Comparison of ENCODE assay signal across 8 mouse cellular contexts in genomic region chr12:112800476-112800875, GRCm38 (mm10). TPM values are rescaled to one million over a fixed set of nuclear protein-coding genes. Genes with fewer than 3 reads are reported as not detected.
DNase-seq lines count a peak whose midpoint lies in the region; ATAC-seq and TF ChIP-seq lines count a peak whose summit lies in the region.
"Had no signal": no experiment of that assay in that cellular context is flagged by ENCODE, and none has a peak within 500 bp of the region (broad histone marks: within the 10 kb centered on the region; RNA-seq: fewer than 3 reads in every experiment).

No protein-coding gene starts in this region.

- H3ac ChIP-seq in C2C12 (ENCODE audit: control insufficient read depth, insufficient read length, low read depth): no peak overlapping the region

- H3K79me2 ChIP-seq in C2C12 (ENCODE audit: control insufficient read depth, insufficient read depth): peaks cover 25% of the 10 kb centered on the region

- H3K4me1 ChIP-seq in G1E (ENCODE audit: insufficient read depth, low read depth, low read length): peaks cover 29% of the 10 kb centered on the region
- H3K4me1 ChIP-seq in kidney, postnatal 0 days (replicated peaks; ENCODE audit: insufficient read depth, low read length): peaks cover 8% of the 10 kb centered on the region; the same call in 1 of the 2 replicates
- H3K4me1 ChIP-seq in lung, postnatal 0 days (ENCODE audit: insufficient read depth, low read depth, low read length): peaks cover 28% of the 10 kb centered on the region; the same call in 1 of the 2 replicates

- H3K4me2 ChIP-seq in kidney, postnatal 0 days (ENCODE audit: low read length): no peak overlapping the region
- no peak overlapping the region for H3K4me2 ChIP-seq in lung, postnatal 0 days (replicated peaks; ENCODE audit: low read depth, low read length)
- H3K4me2 ChIP-seq: heart, embryonic 15.5 days had no signal

- H3K27ac ChIP-seq in kidney, postnatal 0 days: no peak overlapping the region
- no peak overlapping the region for H3K27ac ChIP-seq in lung, postnatal 0 days (ENCODE audit: low read length)
- H3K27ac ChIP-seq: heart, embryonic 15.5 days had no signal

- H3K27me3 ChIP-seq in C2C12 (ENCODE audit: control insufficient read depth, insufficient read depth, insufficient read length) (no peaks in the 10 kb centered on the region), G1E (ENCODE audit: insufficient read depth, low read length) (peaks cover 77% of the 10 kb centered on the region)
- H3K27me3 ChIP-seq in kidney, postnatal 0 days (ENCODE audit: insufficient read depth, low read length): no peaks in the 10 kb centered on the region
- H3K27me3 ChIP-seq in lung, postnatal 0 days (replicated peaks; ENCODE audit: insufficient read depth, low read length): peaks cover 15% of the 10 kb centered on the region; the same call in 1 of the 2 replicates

- peak; percentile 72 for DNase-seq in G1E (ENCODE audit: low spot score)
- peak; percentile 72 for DNase-seq in cerebellum, adult 8-10 months
- peak; percentile 69 for DNase-seq in gastrocnemius, adult 18-20 months (ENCODE audit: low spot score)
- DNase-seq in kidney, postnatal 0 days (ENCODE audit: low spot score): peak; percentile 70
- DNase-seq in lung, postnatal 0 days (ENCODE audit: low spot score): peak; percentile 70
- peak; percentile 88 for DNase-seq in retina, postnatal 1 day

- no peak overlapping the region for H3K9ac ChIP-seq in kidney, postnatal 0 days (ENCODE audit: low read depth, low read length)
- H3K9ac ChIP-seq in lung, postnatal 0 days (replicated peaks; ENCODE audit: low read depth): no peak overlapping the region
- H3K9ac ChIP-seq: heart, embryonic 15.5 days had no signal

- peak; percentile 54; the same call in 1 of the 2 replicates for ATAC-seq in G1E (ENCODE audit: extremely low read depth, insufficient number of reproducible peaks, low FRiP score, poor library complexity, severe bottlenecking)
- ATAC-seq in kidney, postnatal 0 days (replicated peaks; ENCODE audit: low FRiP score, low read depth): peak; percentile 61
- peak; percentile 16; the same call in 1 of the 2 replicates for ATAC-seq in lung, postnatal 0 days

- no peaks in the 10 kb centered on the region for H3K79me3 ChIP-seq in C2C12 (ENCODE audit: low read depth)

- H3K36me3 ChIP-seq in C2C12 (ENCODE audit: control insufficient read depth, insufficient read depth) (no peaks in the 10 kb centered on the region), G1E (replicated peaks) (no peaks in the 10 kb centered on the region)
- no peaks in the 10 kb centered on the region for H3K36me3 ChIP-seq in kidney, postnatal 0 days (ENCODE audit: insufficient read depth, low read length)
- no peaks in the 10 kb centered on the region for H3K36me3 ChIP-seq in lung, postnatal 0 days (ENCODE audit: insufficient read depth, low read length)
- H3K36me3 ChIP-seq: heart, embryonic 15.5 days had no signal

- H3K9me3 ChIP-seq in G1E (replicated peaks): no peaks in the 10 kb centered on the region
- H3K9me3 ChIP-seq in kidney, postnatal 0 days (replicated peaks; ENCODE audit: low read length): no peaks in the 10 kb centered on the region
- H3K9me3 ChIP-seq in lung, postnatal 0 days (ENCODE audit: low read length): no peaks in the 10 kb centered on the region
- H3K9me3 ChIP-seq: heart, embryonic 15.5 days had no signal

- no peak overlapping the region for H3K4me3 ChIP-seq in C2C12 (ENCODE audit: insufficient read depth, poor library complexity, severe bottlenecking)
- no peak overlapping the region for H3K4me3 ChIP-seq in G1E (ENCODE audit: low read depth, low read length)
- H3K4me3 ChIP-seq in kidney, postnatal 0 days (replicated peaks; ENCODE audit: low read depth, low read length): no peak overlapping the region
- H3K4me3 ChIP-seq in lung, postnatal 0 days (ENCODE audit: low read depth, low read length): no peak overlapping the region
- H3K4me3 ChIP-seq: heart, embryonic 15.5 days had no signal

- TF ChIP-seq CTCF in C2C12 (IDR thresholded peaks at IDR 0.05; ENCODE audit: control insufficient read depth, insufficient read depth, insufficient read length) (peak; percentile 41), G1E (IDR thresholded peaks at IDR 0.05; ENCODE audit: low read depth, low read length) (peak; percentile 73)
- TF ChIP-seq CTCF in kidney, postnatal 0 days (IDR thresholded peaks at IDR 0.05; ENCODE audit: low read depth): peak; percentile 89
- TF ChIP-seq CTCF in lung, postnatal 0 days (IDR thresholded peaks at IDR 0.05): peak; percentile 89

- WGBS in kidney, postnatal 0 days: 12% methylated on average over 4 of the region's 4 CpGs
- 4% methylated on average over 4 of the region's 4 CpGs for WGBS in lung, postnatal 0 days

- no peak for TF ChIP-seq EP300 in lung, postnatal 0 days (IDR thresholded peaks at IDR 0.05)

TF ChIP-seq in C2C12, 6 proteins besides CTCF, POLR2A, EP300 and RAD21:
- TF ChIP-seq MYOG (IDR thresholded peaks at IDR 0.05; ENCODE audit: control insufficient read depth, extremely low read depth, insufficient read length): no peak
- TF ChIP-seq USF1 (IDR thresholded peaks at IDR 0.05; ENCODE audit: low read depth): no peak
- no peak for TF ChIP-seq CEBPB (IDR thresholded peaks at IDR 0.05; ENCODE audit: low read depth)
- no peak for TF ChIP-seq FOSL1 (IDR thresholded peaks at IDR 0.05; ENCODE audit: insufficient read depth, low read length, poor library complexity, severe bottlenecking)
- no peak for TF ChIP-seq MAX (IDR thresholded peaks at IDR 0.05)
- TF ChIP-seq MYOD1 (IDR thresholded peaks at IDR 0.05; ENCODE audit: control insufficient read depth, insufficient read length, low read depth): no peak

RNA-seq across cellular contexts. Expression of gene Ahnak2, which starts 2.0 kb away (rescaled TPM):
- polyA plus RNA-seq in C2C12 (2012; fragmentation: generic; extraction: Trizol) (15.8 TPM), G1E (2012) (0.02 TPM in 2 replicates)
- total RNA-seq in G1E (2014; fragmentation: Nextera tagmentation) (not detected in 2 replicates), G1E (2017) (0.17 and 0.22 TPM in 2 replicates)
- 1 to 10 TPM; 7.2 to 7.8 TPM for total RNA-seq in gastrocnemius, adult 18-20 months (2021)
- 0.22 and 0.50 TPM in 2 replicates for polyA plus RNA-seq in kidney, postnatal 0 days (2015; fragmentation: Nextera tagmentation; extraction: Ambion mirVana)
- 4.8 and 4.9 TPM in 2 replicates for polyA plus RNA-seq in lung, postnatal 0 days (2015; fragmentation: Nextera tagmentation; extraction: Ambion mirVana)

RNA-seq across cellular contexts. Expression of gene Clba1, which starts 8.3 kb away (rescaled TPM):
- polyA plus RNA-seq in C2C12 (2012; fragmentation: generic; extraction: Trizol) (25.2 TPM), G1E (2012) (5.3 and 7.5 TPM in 2 replicates)
- total RNA-seq in G1E (2014; fragmentation: Nextera tagmentation) (0.49 and 0.83 TPM in 2 replicates), G1E (2017) (1.5 and 2.8 TPM in 2 replicates)
- total RNA-seq in gastrocnemius, adult 18-20 months (2021): under 1 TPM; 0.34 to 0.57 TPM
- polyA plus RNA-seq in kidney, postnatal 0 days (2015; fragmentation: Nextera tagmentation; extraction: Ambion mirVana): 16.0 and 18.4 TPM in 2 replicates
- polyA plus RNA-seq in lung, postnatal 0 days (2015; fragmentation: Nextera tagmentation; extraction: Ambion mirVana): 17.8 and 19.0 TPM in 2 replicates

RNA-seq across cellular contexts. Expression of gene Cdca4, which starts 28.7 kb away (rescaled TPM):
- 61.9 TPM for polyA plus RNA-seq in C2C12 (2012; fragmentation: generic; extraction: Trizol)
- 131 and 140 TPM in 2 replicates for total RNA-seq in G1E (2014; fragmentation: Nextera tagmentation)
- 120 and 124 TPM in 2 replicates for total RNA-seq in G1E (2017)
- polyA plus RNA-seq in G1E (2012): 51.2 and 56.8 TPM in 2 replicates
- 1 to 10 TPM; 2.2 to 2.8 TPM for total RNA-seq in gastrocnemius, adult 18-20 months (2021)
- 56.6 and 64.5 TPM in 2 replicates for polyA plus RNA-seq in kidney, postnatal 0 days (2015; fragmentation: Nextera tagmentation; extraction: Ambion mirVana)
- 28.1 and 29.5 TPM in 2 replicates for polyA plus RNA-seq in lung, postnatal 0 days (2015; fragmentation: Nextera tagmentation; extraction: Ambion mirVana)

RNA-seq across cellular contexts. Expression of gene Pld4, which starts 40.0 kb away (rescaled TPM):
- not detected for polyA plus RNA-seq in C2C12 (2012; fragmentation: generic; extraction: Trizol)
- total RNA-seq in G1E (2014; fragmentation: Nextera tagmentation): 3.4 TPM in 1 of 2 replicates, not detected in the other
- 0.58 and 1.0 TPM in 2 replicates for total RNA-seq in G1E (2017)
- polyA plus RNA-seq in G1E (2012): 0.54 and 0.89 TPM in 2 replicates
- 1 to 10 TPM; 1.3 to 3.4 TPM for total RNA-seq in gastrocnemius, adult 18-20 months (2021)
- polyA plus RNA-seq in kidney, postnatal 0 days (2015; fragmentation: Nextera tagmentation; extraction: Ambion mirVana): 7.8 TPM in 2 replicates
- polyA plus RNA-seq in lung, postnatal 0 days (2015; fragmentation: Nextera tagmentation; extraction: Ambion mirVana): 19.6 and 23.8 TPM in 2 replicates
